Mouse (Mus musculus) hindbrain, postnatal 0 days (tissue): ENCODE measurements around the gene Csmd2. TPM values are rescaled to one million over a fixed set of nuclear protein-coding genes. Genes with fewer than 3 reads are reported as not detected.

Experiments
- ATAC-seq: fragments of 200-750 bp; cut with Nextera tagmentation; 2 replicates; pipeline ENCODE4 v1.8.0; 2017; ENCODE audit warnings: mild to moderate bottlenecking, moderate TSS enrichment, moderate library complexity
- DNase-seq: peaks from one replicate; pipeline ENCODE4 v3.0.0-alpha.2; 2015; ENCODE audit warnings: low spot score
- H3K27ac ChIP-seq: fragments of 300-500 bp; sonication (generic); 2 replicates; pipeline ENCODE4 v1.5.1; 2014; ENCODE audit warnings: mild to moderate bottlenecking
- H3K27me3 ChIP-seq: fragments of 300-500 bp; sonication (generic); 2 replicates; pipeline ENCODE4 v1.6.1; 2014; ENCODE audit warnings: low read length, mixed read lengths; ENCODE audit not compliant: insufficient read depth
- H3K36me3 ChIP-seq: fragments of 300-500 bp; sonication (generic); 2 replicates; pipeline ENCODE4 v1.6.1; 2014; ENCODE audit warnings: low read length, mixed read lengths; ENCODE audit not compliant: insufficient read depth
- H3K4me1 ChIP-seq: fragments of 300-500 bp; sonication (generic); 2 replicates; pipeline ENCODE4 v1.6.1; 2014; ENCODE audit warnings: antibody characterized with exemption, low read length, mixed read lengths; ENCODE audit not compliant: insufficient read depth
- H3K4me2 ChIP-seq: fragments of 300-500 bp; sonication (generic); 2 replicates; pipeline ENCODE4 v1.6.1; 2014; ENCODE audit warnings: low read depth, mild to moderate bottlenecking, low read length, moderate library complexity, mixed read lengths
- H3K4me3 ChIP-seq: fragments of 300-500 bp; sonication (generic); 2 replicates; pipeline ENCODE4 v1.5.1; 2014; ENCODE audit warnings: low read length
- H3K9ac ChIP-seq: fragments of 300-500 bp; sonication (generic); replicated peaks from 2 replicates; pipeline ENCODE4 v1.6.1; 2014; ENCODE audit warnings: mild to moderate bottlenecking, low read length, moderate library complexity, mixed read lengths
- H3K9me3 ChIP-seq: fragments of 300-500 bp; sonication (generic); 2 replicates; pipeline ENCODE4 v1.6.1; 2016; ENCODE audit warnings: low read length, mixed read lengths
- CTCF ChIP-seq: IDR thresholded peaks from 2 replicates; pipeline ENCODE4 v1.5.1; 2016; ENCODE audit warnings: antibody characterized with exemption, control low read depth, low read depth
- WGBS: fragments of 180-500 bp; shearing (Covaris S2); extraction: QIAGEN DNeasy Blood & Tissue Kit; methylation state at CpG from one replicate; pipeline ENCODE4 v1.1.7; 2014; 5-methylcytosine and 5-hydroxymethylcytosine counted together
- polyA plus RNA-seq: library from polyadenylated mRNA; unstranded; fragments of >200 nt; fragmentation: Nextera tagmentation; extraction: Ambion mirVana; gene quantifications from 2 replicates; pipeline ENCODE4 v1.2.1, GENCODE M21; 2015
- total RNA-seq: library from RNA; depleted of rRNA; stranded (reverse); fragments of >200 nt; gene quantifications from 2 replicates; pipeline ENCODE4 v1.2.3, GENCODE M21; 2014; rRNA removed

The Csmd2 gene
- total RNA-seq (41.3 and 52.8 TPM in 2 replicates), polyA plus RNA-seq (8.2 and 8.4 TPM in 2 replicates)

GRCm38 (mm10) chr4:127987784-127988455 is at the start of gene Csmd2:
Gene Csmd2, plus strand, starts transcription at chr4:127987857.
- peak within 1 kb of the TSS; percentile 89 for H3K9ac ChIP-seq
- DNase-seq = peak; percentile 92
- peak within 1 kb of the TSS; percentile 93 for H3K27ac ChIP-seq
- H3K4me3 ChIP-seq = peak within 1 kb of the TSS; percentile 76
- under 1% methylated on average over 59 of the region's 65 CpGs for WGBS
- H3K9me3 ChIP-seq = no peaks in the 10 kb centered on the region
- no peaks in the 10 kb centered on the region for H3K36me3 ChIP-seq
- peaks cover 17% of the 10 kb centered on the region for H3K4me1 ChIP-seq
- TF ChIP-seq CTCF = no peak
- ATAC-seq = peak; percentile 13; the same call in 1 of the 2 replicates
- H3K27me3 ChIP-seq = no peaks in the 10 kb centered on the region
- H3K4me2 ChIP-seq = peak within 1 kb of the TSS; percentile 82

DNA sequence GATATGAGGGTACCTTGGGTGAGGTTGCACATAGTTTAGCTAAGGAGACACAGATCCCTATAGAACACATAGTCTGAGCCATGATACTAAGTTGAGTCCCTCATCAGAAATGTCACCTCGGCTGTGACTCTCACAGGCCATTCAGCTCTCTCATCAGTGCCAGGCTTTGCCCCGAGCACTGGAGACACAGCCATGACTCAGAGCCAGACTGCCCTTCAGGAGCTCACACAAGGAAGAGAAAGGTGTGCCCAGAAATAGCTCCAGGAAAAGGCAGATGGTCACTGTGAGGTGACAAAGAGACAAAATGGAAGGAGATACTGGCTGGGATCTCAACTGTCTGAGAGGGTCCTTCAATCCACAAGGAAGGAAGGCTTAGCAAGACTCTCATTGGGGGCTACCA is 40.0 kb upstream of the Csmd2 start:
- H3K4me1 ChIP-seq = no peaks in the 10 kb centered on the region
- H3K27ac ChIP-seq = no peak overlapping the region
- ATAC-seq (no peak), DNase-seq (no peak)
- no peaks in the 10 kb centered on the region for H3K36me3 ChIP-seq
- no peaks in the 10 kb centered on the region for H3K27me3 ChIP-seq
- H3K4me3 ChIP-seq = no peak overlapping the region
- H3K9me3 ChIP-seq = no peaks in the 10 kb centered on the region
- WGBS = 65% methylated on average over 2 of the region's 2 CpGs
- no peak for TF ChIP-seq CTCF
- H3K9ac ChIP-seq = no peak overlapping the region
- no peak overlapping the region for H3K4me2 ChIP-seq

- H3K4me2 ChIP-seq = no peak overlapping the region
- 50% methylated on average over 10 of the region's 10 CpGs for WGBS
- no peak overlapping the region for H3K4me3 ChIP-seq
- H3K9ac ChIP-seq = no peak overlapping the region
- no peak for DNase-seq
- TF ChIP-seq CTCF = no peak
- no peak for ATAC-seq
- H3K9me3 ChIP-seq = no peaks in the 10 kb centered on the region
- H3K27ac ChIP-seq = no peak overlapping the region
- no peaks in the 10 kb centered on the region for H3K4me1 ChIP-seq
- H3K27me3 ChIP-seq = no peaks in the 10 kb centered on the region
- H3K36me3 ChIP-seq = no peaks in the 10 kb centered on the region
These were observed 34.5 kb upstream of the Csmd2 start for GRCm38 (mm10) chr4:127953006-127953710.

DNA sequence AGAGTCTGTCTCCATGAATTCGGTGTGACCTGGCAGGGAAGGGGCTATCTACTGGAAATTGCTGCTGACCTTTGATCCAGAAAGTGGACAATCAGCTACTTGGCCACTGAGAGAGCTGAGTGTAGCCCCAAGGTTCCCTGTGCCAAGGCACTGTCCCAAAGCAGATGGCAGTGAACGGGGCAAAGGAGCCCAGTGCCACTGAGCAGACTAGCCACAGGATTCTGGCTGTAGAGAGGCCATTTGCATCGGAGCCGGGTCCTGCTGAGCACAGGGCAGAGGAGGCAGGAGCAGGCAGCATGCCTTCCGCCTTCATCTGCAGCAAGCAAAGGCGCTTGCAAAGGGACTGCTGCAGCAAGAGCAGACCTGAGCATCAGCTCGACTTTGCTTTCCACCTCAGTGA is 18.6 kb upstream of the Csmd2 start:
- DNase-seq (peak; percentile 56), ATAC-seq (no peak)
- TF ChIP-seq CTCF = no peak
- 13% methylated on average over 7 of the region's 7 CpGs for WGBS
- H3K27ac ChIP-seq = no peak overlapping the region
- peaks cover 6% of the 10 kb centered on the region; the same call in 1 of the 2 replicates for H3K27me3 ChIP-seq
- H3K4me1 ChIP-seq = peaks cover 9% of the 10 kb centered on the region; the same call in 1 of the 2 replicates
- no peak overlapping the region for H3K4me3 ChIP-seq
- H3K4me2 ChIP-seq = no peak overlapping the region
- no peak overlapping the region for H3K9ac ChIP-seq
- no peaks in the 10 kb centered on the region for H3K36me3 ChIP-seq
- no peaks in the 10 kb centered on the region for H3K9me3 ChIP-seq

DNA sequence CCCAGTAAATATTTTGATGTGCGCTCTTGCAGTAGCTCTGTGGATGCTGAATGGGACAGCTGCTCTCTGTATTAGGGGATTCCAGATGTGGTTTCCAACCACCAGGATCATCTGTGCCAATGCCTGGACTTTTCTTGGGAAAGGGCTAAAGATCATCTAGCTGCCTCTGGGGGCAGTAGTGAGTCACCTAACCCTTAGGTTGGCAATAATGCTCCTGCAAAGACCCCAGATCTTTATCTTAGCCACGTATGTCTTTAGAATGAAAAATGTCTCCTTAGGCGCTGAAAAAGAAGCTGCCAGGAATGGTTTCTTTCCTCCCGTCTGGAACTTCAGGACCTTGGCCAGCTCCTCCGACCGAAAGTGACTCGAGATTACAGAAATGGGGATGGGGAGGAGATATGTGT is 17.6 kb upstream of the Csmd2 start:
- Histone ChIP-seq H3K9ac (no peak overlapping the region), H3K4me1 (peaks cover 9% of the 10 kb centered on the region; the same call in 1 of the 2 replicates), H3K36me3 (no peaks in the 10 kb centered on the region), H3K4me3 (no peak overlapping the region), H3K9me3 (no peaks in the 10 kb centered on the region), H3K27me3 (peaks cover 6% of the 10 kb centered on the region; the same call in 1 of the 2 replicates), H3K4me2 (no peak overlapping the region), H3K27ac (no peak overlapping the region)
- WGBS = 6% methylated on average over 7 of the region's 7 CpGs
- peak; percentile 69 for DNase-seq
- TF ChIP-seq CTCF = peak; percentile 72
- no peak for ATAC-seq

DNA sequence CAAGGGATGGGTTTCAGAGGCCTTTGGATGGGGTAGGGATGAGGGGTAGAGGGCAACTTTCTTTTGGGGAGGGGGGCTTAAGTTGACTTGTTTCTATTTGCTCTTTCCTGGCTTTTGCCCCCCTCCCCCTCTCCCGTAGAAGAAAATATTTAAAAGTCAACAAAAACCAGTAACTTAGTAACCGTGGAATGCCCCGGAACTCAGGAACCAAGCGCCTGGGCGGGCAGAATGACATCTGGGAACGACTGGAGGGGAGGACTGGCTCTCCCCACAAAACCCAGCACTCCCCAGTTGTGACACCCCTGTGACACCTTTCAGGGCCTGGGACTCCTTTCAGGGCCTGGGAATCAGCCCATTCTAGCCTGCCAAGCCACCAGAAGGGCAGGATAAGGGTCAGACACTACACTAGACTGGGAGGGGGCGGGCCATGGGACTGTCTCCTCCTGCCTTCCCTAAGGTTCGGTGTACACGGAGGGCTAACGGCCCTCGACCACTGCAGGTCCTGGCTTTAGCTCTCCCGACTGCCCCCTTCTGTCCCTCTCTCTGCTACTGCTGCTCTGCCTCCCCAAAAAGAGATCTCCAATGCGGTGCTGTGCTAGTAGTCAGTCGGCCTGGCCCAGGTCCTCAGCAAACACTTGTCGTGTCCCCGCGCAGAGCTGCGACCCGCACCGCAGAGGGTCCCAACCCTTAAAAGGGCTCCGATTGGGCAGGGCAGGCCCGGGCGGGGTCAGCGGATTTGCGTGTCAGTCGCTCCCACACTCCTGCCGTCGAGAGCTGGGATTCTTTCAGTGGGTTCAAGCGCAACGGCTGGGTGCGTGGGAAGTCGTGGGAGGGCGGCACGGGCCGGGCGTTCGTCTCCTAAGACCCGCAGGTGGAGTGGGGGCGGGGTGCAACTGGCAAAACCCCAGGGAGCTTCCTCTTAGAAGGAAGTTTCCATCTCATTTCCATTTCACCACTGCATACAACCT is 16.5 kb upstream of the Csmd2 start, which contains the start of gene CK137956:
CK137956 (minus strand) TSS at position 51 of the 968 bp plus-strand sequence.
- no peaks in the 10 kb centered on the region for H3K9me3 ChIP-seq
- peak; percentile 65 for TF ChIP-seq CTCF
- no peak within 1 kb of the TSS for H3K9ac ChIP-seq
- 8% methylated on average over 39 of the region's 39 CpGs for WGBS
- H3K4me1 ChIP-seq = peaks cover 9% of the 10 kb centered on the region; the same call in 1 of the 2 replicates
- no peak within 1 kb of the TSS for H3K27ac ChIP-seq
- H3K36me3 ChIP-seq = no peaks in the 10 kb centered on the region
- H3K27me3 ChIP-seq = peaks cover 6% of the 10 kb centered on the region; the same call in 1 of the 2 replicates
- peak; percentile 81 for ATAC-seq
- no peak within 1 kb of the TSS for H3K4me3 ChIP-seq
- 0 out of 2 replicates have a peak within 1 kb of the TSS, but pooled peaks have one; percentile 11 for H3K4me2 ChIP-seq
- DNase-seq = peak; percentile 51
